Mouse (Mus musculus) heart, postnatal 0 days (tissue): ENCODE measurements around the gene Wnk4. TPM values are rescaled to one million over a fixed set of nuclear protein-coding genes. Genes with fewer than 3 reads are reported as not detected.
"Not testable (repeated sequence)": the region's sequence is repeated elsewhere in the genome, so short reads cannot be mapped to it uniquely, and the experiment has no call there.

Experiments
- ATAC-seq: fragments of 200-750 bp; cut with Nextera tagmentation; 2 replicates; pipeline ENCODE4 v1.8.0; 2017; ENCODE audit warnings: low read depth, moderate number of reproducible peaks, moderate library complexity; ENCODE audit not compliant: insufficient read depth
- DNase-seq: peaks from one replicate; pipeline ENCODE4 v3.0.0-alpha.2; 2016; ENCODE audit warnings: low spot score
- H3K27ac ChIP-seq: fragments of 300-500 bp; sonication (generic); 2 replicates; pipeline ENCODE4 v1.5.1; 2014; ENCODE audit warnings: low read depth, mild to moderate bottlenecking
- H3K27me3 ChIP-seq: fragments of 300-500 bp; sonication (generic); 2 replicates; pipeline ENCODE4 v1.6.1; 2014; ENCODE audit warnings: low read length, mixed read lengths; ENCODE audit not compliant: control insufficient read depth, insufficient read depth
- H3K36me3 ChIP-seq: fragments of 300-500 bp; sonication (generic); replicated peaks from 2 replicates; pipeline ENCODE4 v1.6.1; 2014; ENCODE audit warnings: low read length, mixed read lengths; ENCODE audit not compliant: control insufficient read depth, insufficient read depth
- H3K4me1 ChIP-seq: fragments of 300-500 bp; sonication (generic); 2 replicates; pipeline ENCODE4 v1.6.1; 2014; ENCODE audit warnings: antibody characterized with exemption; ENCODE audit not compliant: control insufficient read depth, insufficient read depth
- H3K4me2 ChIP-seq: fragments of 300-500 bp; sonication (generic); 2 replicates; pipeline ENCODE4 v1.6.1; 2014; ENCODE audit warnings: low read depth, mild to moderate bottlenecking, low read length, moderate library complexity
- H3K4me3 ChIP-seq: fragments of 300-500 bp; sonication (generic); 2 replicates; pipeline ENCODE4 v1.5.1; 2014; ENCODE audit warnings: low read depth, low read length
- H3K9ac ChIP-seq: fragments of 300-500 bp; sonication (generic); replicated peaks from 2 replicates; pipeline ENCODE4 v1.6.1; 2014; ENCODE audit warnings: low read depth, low read length, mixed read lengths
- H3K9me3 ChIP-seq: fragments of 300-500 bp; sonication (generic); replicated peaks from 2 replicates; pipeline ENCODE4 v1.6.1; 2016; ENCODE audit warnings: low read length; ENCODE audit not compliant: control insufficient read depth
- CTCF ChIP-seq: IDR thresholded peaks from 2 replicates; pipeline ENCODE4 v1.5.1; 2016; ENCODE audit warnings: antibody characterized with exemption, control low read depth, low read depth
- EP300 ChIP-seq: IDR thresholded peaks from 2 replicates; pipeline ENCODE4 v1.6.1; 2016; ENCODE audit warnings: antibody characterized with exemption, low read depth
- WGBS: fragments of 180-500 bp; shearing (Covaris S2); extraction: QIAGEN DNeasy Blood & Tissue Kit; methylation state at CpG from one replicate; pipeline ENCODE4 v1.1.7; 2014; 5-methylcytosine and 5-hydroxymethylcytosine counted together
- polyA plus RNA-seq: library from polyadenylated mRNA; unstranded; fragments of >200 nt; fragmentation: Nextera tagmentation; extraction: Ambion mirVana; gene quantifications from 2 replicates; pipeline ENCODE4 v1.2.1, GENCODE M21; 2015
- total RNA-seq: library from RNA; depleted of rRNA; stranded (reverse); fragments of >200 nt; gene quantifications from 2 replicates; pipeline ENCODE4 v1.2.3, GENCODE M21; 2014; ENCODE audit warnings: low replicate concordance

The Wnk4 gene
- total and polyA plus RNA-seq, 2 experiments from 2014 or later, result 3.2 to 4.0 TPM

DNA sequence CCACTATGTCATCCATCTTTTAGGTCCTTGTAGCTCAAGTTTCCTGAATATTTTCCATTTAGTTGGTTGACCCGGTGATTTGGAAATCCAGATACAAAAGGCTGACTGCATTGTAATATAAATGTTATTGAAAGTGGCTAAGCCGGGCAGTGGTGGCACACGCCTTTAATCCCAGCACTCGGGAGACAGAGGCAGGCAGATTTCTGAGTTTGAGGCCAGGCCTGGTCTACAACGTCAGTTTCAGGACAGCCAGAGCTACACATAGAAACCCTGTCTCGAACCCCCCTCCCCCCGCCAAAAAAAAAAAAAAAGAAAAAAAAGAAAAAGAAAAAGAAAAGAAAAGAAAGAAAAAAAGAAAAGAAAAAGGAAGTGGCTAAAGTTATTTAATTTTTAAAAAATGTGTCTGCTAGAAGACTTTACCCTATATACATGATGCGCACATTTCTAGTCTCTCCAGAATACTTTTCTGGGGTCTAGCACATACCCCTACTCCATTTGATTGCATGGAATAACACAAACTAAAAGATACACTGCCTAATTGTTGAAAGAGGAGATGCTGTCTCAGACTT lies 54.8 kb downstream of the Wnk4 start:
- 84% methylated on average over 8 of the region's 8 CpGs for WGBS
- H3K27ac ChIP-seq, result peak overlapping the region; percentile 60; the same call in 1 of the 2 replicates
- H3K36me3 ChIP-seq, result peaks cover 20% of the 10 kb centered on the region
- peaks cover 3% of the 10 kb centered on the region; the same call in 1 of the 2 replicates for H3K4me1 ChIP-seq
- H3K27me3 ChIP-seq, result no peaks in the 10 kb centered on the region
- DNase-seq (no peak), ATAC-seq (no peak)
- no peaks in the 10 kb centered on the region for H3K9me3 ChIP-seq
- peak overlapping the region; percentile 86 for H3K9ac ChIP-seq
- TF ChIP-seq CTCF, result no peak
- TF ChIP-seq EP300, result no peak
- H3K4me2 ChIP-seq, result peak overlapping the region; percentile 89
- H3K4me3 ChIP-seq, result peak overlapping the region; percentile 93

DNA sequence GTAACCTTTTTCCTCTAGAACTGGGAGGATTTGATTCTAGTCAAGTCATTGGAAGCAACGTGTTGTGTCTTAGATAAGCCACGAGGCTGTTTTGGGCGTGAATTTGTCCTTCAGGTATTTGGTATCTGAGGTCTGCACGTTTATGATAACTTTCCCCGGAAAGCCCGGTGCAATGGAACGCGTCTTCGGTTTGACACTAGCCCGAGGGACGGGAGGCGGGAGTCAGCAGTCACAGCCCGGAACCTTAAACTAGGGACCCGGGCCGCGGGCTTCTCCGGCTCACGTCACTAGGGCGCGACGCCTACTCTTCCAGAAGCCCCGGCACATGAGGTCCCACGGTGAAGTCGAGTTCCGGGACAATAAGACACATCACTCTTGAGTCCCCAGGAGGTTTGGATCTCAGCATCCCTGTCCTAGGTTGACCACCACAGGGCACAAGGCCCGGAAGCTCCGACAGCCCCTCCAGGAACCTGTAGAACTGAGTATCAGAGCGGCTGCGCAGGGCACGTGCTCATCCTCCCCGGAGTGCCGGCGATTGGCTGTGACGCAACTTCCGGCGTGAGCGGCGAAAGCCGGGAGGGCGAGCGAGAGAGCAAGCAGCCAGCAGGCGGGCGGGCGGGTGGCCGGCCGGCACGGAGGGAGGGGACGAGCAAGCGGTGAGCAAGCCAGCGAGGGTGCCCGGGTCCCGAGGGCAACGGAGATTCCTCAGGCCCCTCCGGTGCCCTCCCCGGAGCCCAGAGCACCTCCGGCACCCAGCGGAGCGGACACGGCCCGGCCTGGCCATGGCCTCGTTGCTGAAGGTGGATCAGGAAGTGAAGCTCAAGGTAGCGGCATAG lies 55.5 kb downstream of the Wnk4 start, which contains the start of gene Psme3:
Psme3 (plus strand) TSS at position 549 of the 836 bp plus-strand sequence.
- peak within 1 kb of the TSS; percentile 89 for H3K4me2 ChIP-seq
- TF ChIP-seq CTCF (no peak; the same call in 1 of the 2 replicates), EP300 (0 out of 2 replicates have a peak, but pooled peaks have one; percentile 24)
- H3K4me3 ChIP-seq, result peak within 1 kb of the TSS; percentile 93
- H3K36me3 ChIP-seq, result peaks cover 27% of the 10 kb centered on the region
- H3K9ac ChIP-seq, result peak within 1 kb of the TSS; percentile 86
- peak; percentile 87 for DNase-seq
- peak; percentile 93 for ATAC-seq
- H3K4me1 ChIP-seq, result peaks cover 3% of the 10 kb centered on the region; the same call in 1 of the 2 replicates
- H3K9me3 ChIP-seq, result no peaks in the 10 kb centered on the region
- H3K27me3 ChIP-seq, result no peaks in the 10 kb centered on the region
- WGBS, result under 1% methylated on average over 62 of the region's 62 CpGs
- H3K27ac ChIP-seq, result peak within 1 kb of the TSS; percentile 60

DNA sequence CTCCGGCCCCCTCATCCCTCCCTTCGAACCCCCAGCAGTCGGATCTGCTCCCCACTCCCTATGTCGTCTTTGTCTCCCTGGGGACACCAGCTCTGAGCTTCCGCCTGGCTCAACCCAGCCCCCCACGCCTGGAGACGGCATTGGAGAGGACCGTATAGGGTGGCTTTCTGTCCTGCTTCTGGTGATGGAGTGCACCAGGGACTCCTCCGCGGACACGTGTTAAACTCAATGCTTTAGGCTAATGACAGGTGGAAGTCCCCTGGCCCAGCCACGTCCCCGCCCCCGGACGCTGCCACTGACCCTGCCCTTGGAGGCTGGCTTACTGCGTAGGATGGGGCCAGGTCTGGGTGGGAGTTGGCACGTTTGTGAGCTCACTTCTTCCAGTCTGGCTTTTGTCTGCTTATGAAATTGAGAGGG lies 56.1 kb downstream of the Wnk4 start:
- peak overlapping the region; percentile 86 for H3K9ac ChIP-seq
- peaks cover 33% of the 10 kb centered on the region for H3K36me3 ChIP-seq
- peaks cover 3% of the 10 kb centered on the region; the same call in 1 of the 2 replicates for H3K4me1 ChIP-seq
- no peaks in the 10 kb centered on the region for H3K27me3 ChIP-seq
- no peaks in the 10 kb centered on the region for H3K9me3 ChIP-seq
- peak overlapping the region; percentile 89 for H3K4me2 ChIP-seq
- ATAC-seq (peak; percentile 34), DNase-seq (no peak)
- peak overlapping the region; percentile 93 for H3K4me3 ChIP-seq
- H3K27ac ChIP-seq, result peak overlapping the region; percentile 60
- TF ChIP-seq CTCF (no peak), EP300 (no peak)
- WGBS, result under 1% methylated on average over 17 of the region's 17 CpGs

DNA sequence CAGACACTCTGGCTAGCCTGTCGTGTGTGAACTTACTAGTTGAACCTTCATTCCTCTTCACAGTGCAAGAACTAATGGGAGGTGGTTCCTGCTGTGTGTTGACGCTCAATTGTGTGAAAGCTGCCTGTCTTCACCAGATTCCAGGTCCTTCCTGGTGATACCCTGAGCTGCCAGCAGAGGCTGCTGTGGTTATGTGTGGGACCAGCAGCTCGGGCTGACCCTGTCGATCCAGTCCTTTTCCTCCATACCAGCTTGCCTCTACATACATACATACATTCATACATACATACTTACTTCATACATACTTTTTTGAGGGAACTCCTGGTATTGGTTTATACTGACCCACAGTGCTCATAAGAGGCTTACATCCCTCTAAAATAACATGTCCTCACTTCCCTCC lies 63.2 kb downstream of the Wnk4 start:
- Histone ChIP-seq H3K36me3 (peaks cover 58% of the 10 kb centered on the region), H3K9me3 (no peaks in the 10 kb centered on the region), H3K27me3 (no peaks in the 10 kb centered on the region), H3K4me3 (no peak overlapping the region), H3K27ac (no peak overlapping the region), H3K9ac (no peak overlapping the region), H3K4me2 (no peak overlapping the region), H3K4me1 (peaks cover 2% of the 10 kb centered on the region; the same call in 1 of the 2 replicates)
- ATAC-seq (peak; percentile 61), DNase-seq (peak; percentile 80)
- TF ChIP-seq CTCF (peak; percentile 97), EP300 (no peak)
- 4% methylated on average over 4 of the region's 4 CpGs for WGBS

DNA sequence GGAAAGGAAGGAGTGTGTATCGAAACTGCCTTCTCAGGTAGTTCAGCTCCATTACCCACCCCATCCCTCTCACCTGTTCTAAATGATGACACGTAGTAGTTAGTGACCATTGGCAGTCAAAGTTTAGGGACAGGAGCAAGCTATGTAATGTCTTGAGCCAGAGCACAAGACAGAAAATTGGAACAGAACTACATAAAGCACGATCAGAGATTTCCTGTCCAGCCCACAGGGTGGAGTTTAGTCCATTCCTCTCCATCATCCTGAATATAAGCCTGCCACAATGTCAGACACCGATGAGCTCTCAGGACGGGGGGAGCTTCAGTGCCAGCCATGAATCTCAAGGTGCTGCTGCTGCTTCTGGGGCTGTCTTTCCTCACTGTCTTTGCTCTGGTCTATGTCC lies 64.4 kb downstream of the Wnk4 start, which contains the start of gene Aoc2:
Aoc2 (plus strand) TSS at position 301 of the 400 bp plus-strand sequence.
- 82% methylated on average over 5 of the region's 5 CpGs for WGBS
- no peak within 1 kb of the TSS for H3K9ac ChIP-seq
- no peaks in the 10 kb centered on the region for H3K27me3 ChIP-seq
- DNase-seq (no peak), ATAC-seq (no peak)
- H3K4me1 ChIP-seq, result peaks cover 10% of the 10 kb centered on the region; the same call in 1 of the 2 replicates
- H3K4me2 ChIP-seq, result no peak within 1 kb of the TSS
- H3K36me3 ChIP-seq, result peaks cover 46% of the 10 kb centered on the region
- TF ChIP-seq CTCF (no peak), EP300 (no peak)
- no peaks in the 10 kb centered on the region for H3K9me3 ChIP-seq
- no peak within 1 kb of the TSS for H3K27ac ChIP-seq
- H3K4me3 ChIP-seq, result no peak within 1 kb of the TSS

DNA sequence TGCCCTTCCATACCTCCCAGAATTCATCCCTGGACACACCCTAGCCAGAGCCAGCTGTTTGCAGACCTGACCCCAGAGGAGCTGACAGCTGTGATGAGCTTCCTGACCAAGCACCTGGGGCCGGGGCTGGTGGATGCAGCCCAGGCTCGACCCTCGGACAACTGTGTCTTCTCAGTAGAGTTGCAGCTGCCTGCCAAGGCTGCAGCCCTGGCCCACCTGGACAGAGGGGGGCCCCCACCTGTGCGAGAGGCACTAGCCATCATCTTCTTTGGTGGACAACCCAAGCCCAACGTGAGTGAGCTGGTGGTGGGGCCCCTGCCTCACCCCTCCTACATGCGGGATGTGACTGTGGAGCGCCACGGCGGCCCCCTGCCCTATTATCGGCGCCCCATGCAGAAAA lies 64.8 kb downstream of the Wnk4 start:
- not testable (repeated sequence) for H3K4me3 ChIP-seq, H3K27me3 ChIP-seq, H3K4me2 ChIP-seq, ATAC-seq, H3K4me1 ChIP-seq, H3K9ac ChIP-seq, DNase-seq, H3K27ac ChIP-seq, H3K9me3 ChIP-seq
- peaks cover 42% of the 10 kb centered on the region for H3K36me3 ChIP-seq
- WGBS, result 89% methylated on average over 11 of the region's 11 CpGs
